Mouse (Mus musculus): Measurements from ENCODE around the gene Aff3. TPM values are rescaled to one million over a fixed set of nuclear protein-coding genes. Genes with fewer than 3 reads are reported as not detected.

The Aff3 gene
- 100 to 1,000 TPM; 101 to 106 TPM for total RNA-seq (2021)

DNA sequence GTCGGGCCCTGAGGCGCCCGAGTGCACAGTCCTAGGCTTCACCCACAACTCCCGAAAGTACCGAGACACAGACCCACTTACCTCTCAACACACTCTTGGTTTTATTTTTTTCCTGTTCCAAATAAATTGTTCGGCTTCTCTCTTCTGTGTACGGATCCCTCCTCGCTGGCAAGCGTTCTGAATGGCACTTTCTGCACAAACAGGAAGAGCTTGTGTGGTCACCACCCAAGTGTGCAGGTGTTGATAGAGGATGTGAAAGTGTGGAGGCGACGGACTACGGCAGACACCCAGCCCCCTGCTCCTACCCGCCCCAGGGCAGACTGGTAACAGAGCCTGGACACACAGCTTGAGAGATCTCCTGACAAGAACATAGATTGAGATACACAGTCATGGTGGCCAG, at the start of gene Aff3:
Gene Aff3, minus strand, starts transcription at position 179 of the 400 bp plus-strand sequence.
- DNase-seq (ENCODE audit: extremely low spot score in 1 of 2, low spot score in 2 of 2): no peak
- intact Hi-C loops (cut with DNase I): no loop called here

DNA sequence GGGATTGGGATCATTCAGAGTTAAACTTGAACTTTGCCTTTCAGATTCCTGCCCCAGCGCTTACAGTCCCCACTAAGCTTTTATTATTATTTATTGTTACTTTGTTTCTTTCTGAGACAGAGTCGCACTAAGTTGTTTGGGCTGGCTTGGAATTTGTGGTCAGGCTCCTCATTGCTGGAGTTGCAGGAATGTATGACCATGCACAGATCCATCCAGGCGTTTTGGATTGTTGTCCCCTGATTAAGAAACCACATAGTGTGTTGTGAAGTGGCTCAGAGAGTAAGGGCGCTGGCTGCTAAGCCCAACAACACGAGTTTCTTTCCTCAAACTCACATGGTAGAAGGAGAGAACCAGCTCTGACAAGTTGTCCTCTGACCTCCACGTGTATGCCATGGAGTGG, 35.9 kb upstream of the Aff3 start:
- intact Hi-C loops (cut with DNase I): no loop called here
- no peak for DNase-seq (ENCODE audit: extremely low spot score in 1 of 2, low spot score in 2 of 2)

DNA sequence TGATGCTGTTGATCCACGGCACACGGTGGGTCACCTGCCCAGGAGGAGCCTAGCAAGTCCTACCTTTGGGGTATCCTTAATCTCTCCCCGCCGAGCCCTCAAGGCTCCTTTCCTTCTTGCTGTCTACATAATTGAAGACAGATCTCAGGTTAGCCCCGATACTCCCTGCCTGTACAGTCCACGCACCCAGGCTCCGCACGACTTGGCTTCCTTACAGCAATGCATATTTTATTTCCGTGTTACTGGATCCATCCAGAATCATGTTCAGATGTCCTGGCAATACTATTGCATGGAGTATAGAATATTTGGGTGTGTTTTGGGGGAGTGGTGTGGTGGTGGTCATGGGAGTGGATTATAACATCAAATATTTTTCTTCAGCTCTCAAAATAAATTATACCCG, 34.5 kb upstream of the Aff3 start:
- DNase-seq (ENCODE audit: extremely low spot score in 1 of 2, low spot score in 2 of 2): no peak
- intact Hi-C loops (cut with DNase I): no loop called here

DNA sequence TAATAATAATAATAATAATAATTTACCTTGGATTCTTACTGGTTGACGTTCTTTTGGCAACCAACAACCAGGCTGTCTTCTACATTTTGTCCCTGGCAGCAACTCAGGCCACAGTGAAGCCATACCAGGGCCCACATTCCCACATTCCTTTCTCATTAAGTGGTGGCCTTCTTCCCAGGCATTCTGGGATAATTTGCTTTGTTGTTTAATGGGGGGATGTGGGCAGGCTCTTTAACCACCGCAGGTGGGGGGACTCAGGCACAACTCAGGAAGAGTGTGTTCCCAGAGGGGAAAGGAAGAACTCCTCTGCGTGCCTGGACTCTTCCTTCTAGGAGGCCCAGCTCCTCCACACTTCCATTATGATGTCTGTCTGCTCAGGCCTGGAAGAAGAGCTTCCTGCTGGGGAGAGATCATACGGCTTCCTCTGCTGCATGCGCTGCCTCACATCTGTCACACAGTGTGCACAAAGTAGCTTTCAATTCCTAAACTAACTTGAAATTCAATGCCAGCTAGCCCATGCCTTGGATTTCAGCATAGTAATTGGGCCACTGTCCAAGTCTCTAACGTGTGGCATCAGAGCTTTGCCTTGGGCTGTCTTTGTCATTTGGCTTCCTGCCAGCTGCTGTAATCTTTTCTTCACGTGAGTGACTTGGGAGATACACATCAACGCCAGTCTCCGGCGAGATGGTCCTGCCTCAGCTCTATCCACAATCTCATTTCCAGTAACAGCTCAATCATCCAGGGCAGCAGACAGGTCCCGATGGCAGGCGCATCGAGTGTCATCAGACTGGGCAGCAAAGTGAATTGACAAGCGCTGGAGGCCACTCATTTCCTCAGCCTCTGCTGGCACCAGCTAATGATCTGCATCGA, 31.3 kb upstream of the Aff3 start:
- intact Hi-C loops (cut with DNase I): no loop called here
- no peak for DNase-seq (ENCODE audit: extremely low spot score in 1 of 2, low spot score in 2 of 2)

DNA sequence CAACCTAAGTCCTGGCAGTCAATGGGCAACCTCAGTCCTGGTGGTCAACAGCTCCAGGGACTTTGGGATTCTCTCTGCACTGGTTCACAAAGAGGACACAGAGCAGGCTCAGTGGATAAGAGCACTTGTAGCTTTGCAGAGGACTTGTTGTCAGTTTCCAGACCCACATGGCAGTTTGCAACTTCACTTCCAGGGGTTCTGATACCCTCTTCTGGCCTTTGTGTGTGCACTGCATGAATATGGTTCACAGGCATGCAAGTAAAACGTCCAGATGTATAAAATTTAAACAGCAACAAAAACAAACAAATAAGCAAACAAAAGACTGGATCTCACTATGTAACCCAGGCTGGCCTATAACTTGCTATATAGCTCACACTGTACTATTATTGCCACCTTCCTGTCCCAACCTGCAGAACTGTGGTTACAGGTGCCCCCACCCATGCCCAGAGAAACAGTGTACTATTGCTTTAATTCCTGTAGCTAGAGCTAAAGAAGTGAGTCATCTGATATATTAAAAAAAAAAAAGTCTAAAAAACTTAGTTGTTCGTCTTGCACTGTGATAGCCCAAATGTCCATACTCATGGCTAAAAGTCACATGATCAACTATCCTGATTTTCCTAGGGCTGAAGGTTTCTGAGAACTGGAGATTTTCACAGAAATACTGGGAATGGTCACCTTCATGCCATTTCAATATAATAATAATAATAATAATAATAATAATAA, 30.5 kb upstream of the Aff3 start:
- no peak for DNase-seq (ENCODE audit: extremely low spot score in 1 of 2, low spot score in 2 of 2)
- intact Hi-C loops (cut with DNase I): no loop called here

DNA sequence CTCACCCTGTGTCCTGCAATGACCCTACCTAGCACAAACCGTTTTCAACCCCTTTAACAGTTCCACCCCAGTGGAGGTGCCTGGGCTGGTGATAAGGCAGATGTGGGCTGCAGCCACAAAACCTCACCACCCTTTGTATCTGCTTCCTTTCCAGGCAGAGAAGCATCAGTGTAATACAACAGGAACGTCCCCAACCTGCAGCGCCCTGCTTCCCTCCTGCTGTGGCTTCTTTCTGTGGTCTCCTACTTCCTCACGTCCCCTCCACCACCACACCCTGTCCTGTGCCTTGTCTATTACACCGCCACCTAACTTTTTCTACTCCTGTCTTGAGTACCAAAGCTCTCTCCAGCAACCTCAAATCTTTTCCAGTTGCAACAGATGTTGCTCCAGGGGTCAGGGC, 29.4 kb upstream of the Aff3 start:
- intact Hi-C loops (cut with DNase I): no loop called here
- DNase-seq (ENCODE audit: extremely low spot score in 1 of 2, low spot score in 2 of 2): no peak

DNA sequence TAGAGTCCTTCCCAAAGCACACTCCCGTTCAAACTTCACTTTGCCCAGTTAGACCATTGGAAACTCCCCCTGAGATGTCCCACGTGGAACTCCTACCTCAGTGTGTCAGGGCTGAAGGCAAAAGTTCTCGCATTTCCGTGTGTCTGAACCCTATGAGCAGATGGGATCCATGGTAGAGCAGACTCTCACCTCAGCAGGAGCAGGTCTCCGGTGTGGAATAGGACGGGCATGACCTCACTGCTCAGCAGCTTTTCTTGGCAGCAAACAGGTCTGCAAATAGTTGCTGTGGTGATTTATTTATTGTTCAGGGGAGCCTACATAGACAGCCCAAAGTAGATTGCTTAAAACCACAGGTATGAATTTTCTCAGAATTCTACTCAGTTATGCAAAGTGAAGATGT, 25.7 kb upstream of the Aff3 start:
- intact Hi-C loops (cut with DNase I): no loop called here
- DNase-seq (ENCODE audit: extremely low spot score in 1 of 2, low spot score in 2 of 2): no peak

DNA sequence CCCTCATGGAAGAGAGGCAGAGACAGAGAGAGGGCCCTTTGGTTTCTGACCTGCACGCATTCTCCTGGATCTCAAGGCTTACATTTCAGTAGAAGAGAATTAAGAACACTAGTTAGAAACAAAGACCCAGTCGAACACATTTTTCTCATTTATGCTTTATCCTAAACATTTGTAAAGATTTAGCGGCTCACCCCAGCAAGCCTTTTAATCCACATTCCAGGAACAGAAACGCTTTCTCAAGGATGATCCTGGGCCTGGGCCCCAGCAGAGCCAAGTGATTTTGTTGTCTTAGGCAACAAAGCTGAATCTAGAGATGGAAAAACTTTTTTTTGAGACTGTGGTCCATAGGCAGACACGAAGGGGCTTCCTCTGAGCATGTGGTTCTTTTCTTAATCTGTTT, 23.5 kb upstream of the Aff3 start:
- intact Hi-C loops (cut with DNase I): no loop called here
- DNase-seq (ENCODE audit: extremely low spot score in 1 of 2, low spot score in 2 of 2): no peak

DNA sequence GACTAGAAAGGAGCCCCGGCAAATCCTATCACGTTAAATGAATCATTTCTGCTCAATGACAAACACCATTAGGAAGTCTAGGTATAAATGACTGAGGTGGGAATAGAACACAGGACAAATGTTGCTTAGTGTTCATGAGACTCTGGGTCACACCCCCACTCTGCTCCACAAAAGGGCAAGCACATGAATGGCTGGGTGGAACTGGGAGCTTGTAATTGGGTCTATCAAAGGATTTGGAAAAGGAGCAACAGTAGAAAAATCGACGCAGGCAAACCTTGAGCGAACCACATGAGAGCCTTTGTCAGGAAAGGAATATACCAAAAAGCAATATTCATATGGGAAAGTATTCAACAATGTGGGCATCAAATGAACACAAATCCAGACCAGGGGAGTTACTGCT, 21.0 kb upstream of the Aff3 start:
- no peak for DNase-seq (ENCODE audit: extremely low spot score in 1 of 2, low spot score in 2 of 2)
- intact Hi-C loops (cut with DNase I): no loop called here

DNA sequence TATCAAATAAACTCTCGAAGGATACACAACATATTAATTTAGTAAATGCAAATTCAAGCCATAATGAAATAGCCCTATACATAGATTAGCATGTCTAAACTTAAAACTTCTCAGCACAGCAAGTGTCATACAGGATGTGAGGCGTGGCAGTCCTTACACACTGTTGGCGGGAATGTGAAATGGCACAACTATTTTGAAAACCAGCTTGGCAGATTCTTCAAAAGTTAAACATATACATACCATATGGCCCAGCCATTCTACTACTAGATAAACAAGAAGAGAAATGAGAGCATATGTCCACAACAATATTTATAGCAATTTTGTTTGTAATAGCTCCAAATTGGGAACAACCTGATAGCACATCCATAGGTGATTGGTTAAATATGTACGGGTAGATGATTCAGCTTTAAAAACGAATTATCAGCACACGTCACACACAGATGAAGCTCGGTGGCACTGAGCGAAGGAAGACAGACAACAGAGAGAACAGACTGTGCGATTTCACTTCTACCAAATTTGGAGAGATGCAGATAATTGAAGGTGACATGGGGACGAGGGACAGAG, 18.5 kb upstream of the Aff3 start:
- peak in 1 of 2 experiments; percentile 36 for DNase-seq (ENCODE audit: extremely low spot score in 1 of 2, low spot score in 2 of 2)
- intact Hi-C loops (cut with DNase I): no loop called here

DNA sequence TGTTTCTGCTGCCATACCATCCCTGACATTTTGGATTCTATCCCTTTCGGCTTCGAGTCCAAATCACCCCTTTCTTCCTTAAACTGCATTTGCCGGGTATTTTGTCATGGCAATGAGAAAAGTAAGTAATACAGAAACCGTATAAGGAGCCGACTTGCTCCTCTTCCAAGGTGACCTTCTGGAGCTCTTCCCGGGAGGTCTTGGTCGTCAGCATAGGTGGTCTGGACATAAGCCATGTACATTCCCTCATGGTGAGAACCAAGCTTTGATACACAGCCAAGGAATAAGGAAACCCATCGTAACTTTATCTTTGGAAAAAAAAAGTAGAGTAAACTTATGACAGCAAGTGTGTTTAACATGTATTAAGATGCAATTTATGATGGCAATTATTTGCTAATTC, 15.1 kb upstream of the Aff3 start:
- intact Hi-C loops (cut with DNase I): no loop called here
- no peak for DNase-seq (ENCODE audit: extremely low spot score in 1 of 2, low spot score in 2 of 2)

DNA sequence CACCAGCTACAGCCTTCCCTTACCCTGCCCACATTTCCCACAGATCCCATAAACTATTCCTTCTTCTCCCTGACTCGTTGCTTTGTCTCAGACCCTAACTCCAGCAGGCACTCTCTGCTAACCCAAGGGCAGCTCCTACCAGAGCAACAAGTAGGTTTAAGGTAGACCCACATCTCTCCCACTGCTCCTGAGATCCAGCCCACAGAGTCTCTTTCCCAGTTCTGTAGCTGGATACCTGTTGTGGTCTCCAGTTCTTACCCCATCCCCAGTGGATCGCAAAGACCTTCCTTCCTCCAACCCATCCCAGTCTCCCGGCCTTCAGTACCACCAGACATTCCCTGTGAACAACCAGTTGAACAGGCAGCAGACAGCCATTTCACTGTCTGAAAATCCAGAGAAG, 7.0 kb upstream of the Aff3 start:
- intact Hi-C loops (cut with DNase I): no loop called here
- DNase-seq (ENCODE audit: extremely low spot score in 1 of 2, low spot score in 2 of 2): no peak

DNA sequence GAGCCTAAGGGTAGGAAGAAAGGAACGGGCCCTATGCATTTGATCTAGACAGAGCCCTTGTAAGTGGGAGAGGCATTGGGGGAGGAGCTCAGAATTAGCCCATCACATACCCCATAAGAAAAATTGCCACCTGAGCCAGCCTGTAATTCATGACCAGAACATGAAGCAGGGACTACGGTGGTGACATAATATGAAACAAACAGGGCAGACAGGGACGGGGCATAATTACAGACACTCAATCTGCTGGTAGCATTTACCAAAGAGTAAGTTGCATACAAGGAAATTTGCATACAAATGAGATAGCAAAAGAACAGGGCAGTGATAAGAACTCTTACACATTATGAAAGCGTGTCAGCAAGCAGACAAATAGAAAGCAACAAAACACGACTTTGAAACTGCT, 6.3 kb upstream of the Aff3 start:
- DNase-seq (ENCODE audit: extremely low spot score in 1 of 2, low spot score in 2 of 2): no peak
- intact Hi-C loops (cut with DNase I): no loop called here

DNA sequence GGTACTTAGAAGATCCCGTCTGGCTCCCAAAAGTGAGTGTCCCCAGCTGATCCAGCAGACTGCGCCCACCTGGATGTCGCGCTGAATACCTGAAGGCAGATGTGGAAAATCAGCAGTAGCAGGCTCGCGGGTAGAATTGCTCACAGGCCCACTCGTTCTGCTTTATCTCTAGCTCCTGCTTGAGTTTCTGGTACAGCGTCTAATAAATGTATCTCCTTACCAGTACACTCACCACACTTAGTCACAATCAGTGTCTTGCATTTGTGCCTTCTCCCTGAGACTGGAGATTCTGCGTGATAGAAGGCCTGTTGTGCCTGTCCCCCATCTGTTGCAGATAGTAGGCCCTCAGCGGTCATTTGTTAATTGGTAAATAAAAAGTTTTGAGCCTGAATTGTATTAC, 3.6 kb upstream of the Aff3 start:
- DNase-seq (ENCODE audit: extremely low spot score in 1 of 2, low spot score in 2 of 2): no peak
- intact Hi-C loops (cut with DNase I): no loop called here

DNA sequence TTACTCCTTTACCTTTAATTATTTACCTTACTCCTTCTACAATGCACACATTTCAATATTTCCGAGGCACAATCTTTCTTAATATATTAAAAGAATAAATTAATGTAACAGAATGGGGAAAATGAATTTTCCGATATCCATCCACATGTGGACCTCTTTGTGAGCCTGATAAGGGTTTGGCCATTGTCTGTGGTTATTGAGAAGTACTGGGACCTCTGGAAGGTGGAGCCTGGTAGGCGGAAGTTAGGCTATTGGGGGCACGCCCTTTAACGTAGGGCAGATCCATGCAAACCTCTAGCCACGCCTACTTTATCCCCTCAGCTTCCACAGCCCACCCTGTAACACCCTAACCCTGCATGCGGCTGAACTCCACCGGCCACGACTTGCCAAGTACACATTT, 3.1 kb upstream of the Aff3 start:
- intact Hi-C loops (cut with DNase I): no loop called here
- no peak for DNase-seq (ENCODE audit: extremely low spot score in 1 of 2, low spot score in 2 of 2)

DNA sequence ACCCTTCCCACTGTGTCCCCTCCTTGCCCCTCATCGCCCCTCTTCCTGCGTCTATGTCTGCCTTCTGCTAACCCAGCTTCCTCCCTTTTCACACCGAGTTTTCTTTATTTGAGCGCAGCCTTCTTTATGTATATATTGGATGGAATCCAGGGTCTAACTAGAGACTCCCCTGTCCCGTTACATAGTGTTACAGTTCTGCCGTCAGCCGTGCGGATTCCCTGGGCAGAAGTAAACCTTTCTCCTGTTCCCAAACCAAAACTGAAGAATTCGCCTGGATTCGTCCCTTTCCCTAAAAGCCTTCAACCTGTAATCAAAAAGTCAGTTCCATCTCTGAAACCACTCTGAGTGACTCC, 2.0 kb upstream of the Aff3 start:
- intact Hi-C loops (cut with DNase I): no loop called here
- DNase-seq (ENCODE audit: extremely low spot score in 1 of 2, low spot score in 2 of 2): no peak

DNA sequence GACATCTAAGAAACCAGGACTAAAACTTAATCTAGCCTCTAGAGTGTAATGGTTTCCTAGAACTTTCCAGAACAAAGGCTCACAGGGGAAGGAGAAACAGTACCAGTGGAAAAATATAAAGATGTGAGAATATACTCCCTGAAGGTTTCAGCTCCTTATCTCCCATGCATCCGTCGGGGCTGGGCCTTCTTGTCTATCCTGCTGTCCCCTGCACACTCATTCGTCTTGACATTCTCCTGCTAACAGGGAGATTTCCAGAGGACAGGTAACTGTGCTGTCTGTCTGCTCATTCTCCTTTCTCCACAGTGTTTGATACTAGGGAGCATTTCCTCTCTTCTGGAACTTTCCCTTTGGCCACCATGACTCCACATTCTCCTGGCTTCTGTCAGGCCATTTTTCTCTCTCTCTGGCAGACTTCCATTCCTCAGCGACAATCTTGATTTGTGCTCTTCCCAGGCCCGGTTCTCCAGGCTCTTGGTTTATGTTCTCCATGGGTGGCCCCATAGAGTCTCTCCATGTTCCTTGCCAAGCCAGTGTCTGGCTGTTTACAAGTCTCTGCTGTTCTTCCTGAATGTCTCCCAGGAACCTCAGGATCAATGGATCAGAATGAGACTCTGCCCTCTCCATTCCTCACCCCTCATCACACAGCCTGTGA, 1.5 kb upstream of the Aff3 start:
- intact Hi-C loops (cut with DNase I): no loop called here
- no peak for DNase-seq (ENCODE audit: extremely low spot score in 1 of 2, low spot score in 2 of 2)

DNA sequence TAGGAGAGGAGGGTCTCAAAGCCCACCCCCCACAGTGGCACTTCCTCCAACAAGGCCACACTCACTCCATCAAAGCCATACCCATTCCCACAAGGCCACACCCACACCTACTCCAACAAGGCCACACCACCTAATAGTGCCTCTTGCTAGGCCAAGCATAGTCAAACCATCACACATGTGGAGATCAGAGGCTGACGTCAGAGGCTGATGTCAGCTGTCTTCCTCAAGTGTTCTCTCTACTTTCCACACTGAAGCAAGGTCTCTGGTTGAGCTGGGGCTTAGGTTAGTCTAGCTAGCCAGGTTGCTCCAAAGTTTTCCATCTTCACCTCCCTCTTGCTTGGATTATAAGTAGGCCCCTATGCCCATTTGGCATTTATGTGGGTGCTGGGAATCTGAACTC, 856 bp upstream of the Aff3 start:
- intact Hi-C loops (cut with DNase I): no loop called here
- no peak for DNase-seq (ENCODE audit: extremely low spot score in 1 of 2, low spot score in 2 of 2)

DNA sequence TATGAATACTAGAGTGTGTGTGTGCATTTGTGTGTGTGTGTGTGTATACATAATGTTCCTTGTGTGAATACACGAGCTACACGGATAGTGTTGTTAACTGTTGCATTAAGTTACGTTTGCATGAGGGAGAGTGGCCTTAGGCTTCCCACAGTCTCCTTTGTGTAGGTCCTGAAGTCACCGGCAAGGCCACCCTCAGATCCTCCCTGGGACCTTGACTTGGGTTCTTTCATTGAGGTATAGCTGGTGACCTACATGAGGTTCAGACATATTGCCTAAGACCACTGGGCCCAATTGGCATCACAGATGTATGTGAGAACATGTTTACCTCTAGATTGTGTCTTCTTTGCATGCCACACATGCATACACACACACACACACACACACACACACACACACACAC, 494 bp downstream of the Aff3 start:
- DNase-seq (ENCODE audit: extremely low spot score in 1 of 2, low spot score in 2 of 2): no peak
- intact Hi-C loops (cut with DNase I): no loop called here

All from left cerebral cortex, postnatal 10 days (tissue).